Mouse (Mus musculus): Measurements from ENCODE around the gene Psmb3.

Gene Psmb3

DNA sequence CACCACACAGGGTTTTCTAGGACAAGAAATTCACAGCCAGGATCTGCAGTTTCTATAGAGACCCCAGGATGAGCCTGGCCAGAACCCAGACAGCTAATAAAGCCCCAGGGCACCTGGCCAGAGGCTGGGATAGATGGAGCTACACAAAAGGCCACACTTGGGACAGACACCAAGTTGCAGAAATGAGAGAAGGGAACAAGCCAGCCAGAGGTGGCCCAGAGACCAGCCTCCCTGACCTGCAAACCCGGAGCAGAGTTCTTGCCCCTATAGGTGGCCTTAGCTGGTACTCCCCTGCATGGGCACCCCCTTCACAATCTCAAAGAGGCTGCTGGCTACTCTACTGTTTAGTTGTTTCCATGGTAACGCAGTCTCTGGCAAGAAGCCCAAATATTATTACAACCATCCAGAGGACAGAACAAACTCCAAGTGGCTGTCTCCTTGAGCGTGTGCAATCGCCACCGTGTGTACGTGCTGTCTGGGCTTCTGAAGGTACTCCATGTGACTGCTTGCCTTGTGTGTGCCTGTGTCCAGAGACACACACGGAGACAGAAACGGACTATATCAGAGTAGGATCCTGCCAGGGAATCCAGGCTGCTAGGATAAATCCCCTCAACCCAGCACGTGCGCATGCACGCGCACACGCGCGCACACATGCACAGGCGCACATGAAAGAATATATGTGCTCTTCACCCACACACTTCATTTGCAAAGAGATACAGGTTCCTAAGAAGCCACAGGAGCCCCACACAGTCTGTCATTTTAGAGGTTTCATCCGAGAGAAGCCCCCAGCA lies 8.1 kb upstream of the Psmb3 start:
- in situ Hi-C loops (cut with MboI; ENCODE audit: unreplicated experiment in 2 of 2) = loop anchor here (5.0 to 10.0 kb wide), 4 partner anchors 37 to 220 kb away; no protein-coding TSS in a partner anchor

DNA sequence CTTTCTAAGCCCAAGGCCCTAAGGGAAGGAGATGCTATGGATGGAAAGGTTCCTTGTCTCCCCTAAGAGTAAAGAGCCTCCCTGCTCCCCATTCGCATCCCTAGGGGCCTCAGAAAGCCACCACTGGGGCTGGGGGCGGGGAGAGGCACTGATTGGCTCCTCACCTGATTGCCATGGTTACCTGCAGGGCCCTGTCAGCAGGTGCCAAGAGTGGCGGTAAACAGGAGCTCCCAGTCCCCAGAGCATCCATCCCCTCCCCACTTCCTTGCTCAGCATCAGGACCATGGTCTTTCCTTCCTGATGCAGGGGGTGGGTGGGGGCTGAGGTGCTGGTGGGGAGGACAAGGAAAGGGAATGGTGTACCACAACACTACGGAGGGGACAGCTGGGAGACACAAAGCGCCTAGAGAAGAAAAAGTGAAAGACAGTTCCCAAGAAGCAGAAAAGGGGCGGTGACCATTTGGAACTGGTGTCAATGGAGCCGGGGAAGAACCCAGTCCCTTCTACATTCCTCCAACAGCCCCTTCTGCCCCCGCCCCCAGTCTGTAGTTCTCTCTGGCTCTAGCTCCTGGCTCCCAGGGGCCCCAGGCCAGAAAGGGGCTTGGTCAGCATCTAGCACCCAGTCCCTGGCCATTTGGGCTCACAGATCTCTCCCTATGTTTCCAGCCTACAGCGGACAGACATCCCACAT lies 7.3 kb upstream of the Psmb3 start:
- in situ Hi-C loops (cut with MboI; ENCODE audit: unreplicated experiment in 2 of 2) = loop anchor here (5.0 to 10.0 kb wide), 3 partner anchors 36 to 221 kb away; no protein-coding TSS in a partner anchor

DNA sequence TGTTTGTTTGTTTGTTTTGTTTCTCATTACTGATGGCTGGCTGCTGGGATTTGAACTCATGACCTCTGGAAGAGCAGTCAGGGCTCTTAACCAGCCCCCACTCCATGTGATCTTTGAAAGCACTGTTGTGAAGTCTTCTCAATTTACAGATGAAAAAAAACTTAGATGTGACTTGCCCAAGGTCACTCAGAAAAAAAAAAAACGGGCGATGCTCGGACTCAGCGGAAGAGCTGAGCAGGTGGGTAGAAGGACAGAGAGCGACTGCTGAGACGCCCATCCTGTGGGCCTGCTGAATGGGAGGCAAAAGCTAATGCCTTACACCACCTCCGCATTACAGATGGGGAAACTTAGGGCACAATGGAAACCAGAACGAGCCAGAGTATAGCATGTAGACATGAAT lies 6.5 kb upstream of the Psmb3 start:
- in situ Hi-C loops (cut with MboI; ENCODE audit: unreplicated experiment in 2 of 2) = loop anchor here (5.0 to 10.0 kb wide), 3 partner anchors 36 to 222 kb away; no protein-coding TSS in a partner anchor

DNA sequence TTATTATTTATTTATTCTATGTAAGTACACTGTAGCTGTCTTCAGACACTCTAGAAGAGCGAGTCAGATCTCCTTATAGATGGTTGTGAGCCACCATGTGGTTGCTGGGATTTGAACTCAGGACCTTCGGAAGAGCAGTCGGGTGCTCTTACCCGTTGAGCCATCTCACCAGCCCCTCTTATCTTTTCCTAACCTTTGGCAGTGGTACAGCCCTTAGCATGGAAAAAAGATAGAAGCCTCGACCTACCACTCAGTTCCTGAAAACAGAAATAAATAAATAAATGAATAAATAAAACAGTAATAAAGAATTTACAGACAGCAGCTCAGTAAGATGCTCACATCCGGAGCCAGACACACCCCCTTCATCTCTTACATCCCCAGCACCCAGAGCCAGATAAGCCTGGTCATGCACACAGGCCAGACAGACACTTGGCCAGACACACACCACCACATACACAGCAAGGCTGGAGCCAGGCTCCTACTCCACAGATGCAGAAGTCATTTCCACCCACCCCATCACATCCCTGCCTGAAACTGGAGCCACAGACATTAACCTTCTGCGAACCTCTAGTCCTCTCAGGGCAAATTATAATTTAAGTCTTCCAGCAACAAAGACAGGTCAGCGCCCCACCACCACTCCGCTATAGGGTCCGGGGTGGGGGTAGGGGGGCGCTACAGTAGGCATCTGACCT lies 5.9 kb upstream of the Psmb3 start:
- in situ Hi-C loops (cut with MboI; ENCODE audit: unreplicated experiment in 2 of 2) = loop anchor here (5.0 to 10.0 kb wide), 3 partner anchors 35 to 223 kb away; no protein-coding TSS in a partner anchor

DNA sequence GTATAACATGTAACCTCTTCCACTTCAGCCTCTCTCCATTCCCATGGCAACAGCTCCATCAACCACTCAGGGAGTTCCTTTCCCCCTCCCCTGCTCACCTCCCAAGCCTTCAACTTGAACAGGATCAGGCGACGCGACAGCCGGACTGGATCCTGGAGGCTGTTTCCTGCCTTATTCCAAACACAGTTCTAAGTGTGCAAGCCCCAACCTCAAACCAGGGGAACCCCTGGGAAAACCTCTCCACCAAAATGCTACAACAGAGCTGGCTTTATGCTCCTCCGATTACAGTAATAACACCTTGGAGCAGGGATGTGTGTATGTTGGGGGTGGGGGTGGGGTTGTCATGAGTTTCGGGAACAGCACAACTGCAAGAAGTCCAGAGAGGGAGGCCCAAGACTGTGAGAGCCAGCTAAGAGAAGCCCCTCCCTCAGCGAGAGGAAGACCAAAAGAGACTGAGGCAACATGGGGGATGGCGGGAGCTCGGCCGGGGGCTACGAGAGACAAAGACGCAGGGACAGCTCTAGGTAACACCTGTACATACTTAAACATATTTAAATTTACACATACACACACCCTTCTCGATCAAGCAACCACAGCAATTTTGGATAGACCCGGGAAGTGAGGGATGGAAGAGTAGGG lies 5.2 kb upstream of the Psmb3 start:
- in situ Hi-C loops (cut with MboI; ENCODE audit: unreplicated experiment in 2 of 2) = loop anchor here (5.0 to 10.0 kb wide), 3 partner anchors 34 to 223 kb away; no protein-coding TSS in a partner anchor

DNA sequence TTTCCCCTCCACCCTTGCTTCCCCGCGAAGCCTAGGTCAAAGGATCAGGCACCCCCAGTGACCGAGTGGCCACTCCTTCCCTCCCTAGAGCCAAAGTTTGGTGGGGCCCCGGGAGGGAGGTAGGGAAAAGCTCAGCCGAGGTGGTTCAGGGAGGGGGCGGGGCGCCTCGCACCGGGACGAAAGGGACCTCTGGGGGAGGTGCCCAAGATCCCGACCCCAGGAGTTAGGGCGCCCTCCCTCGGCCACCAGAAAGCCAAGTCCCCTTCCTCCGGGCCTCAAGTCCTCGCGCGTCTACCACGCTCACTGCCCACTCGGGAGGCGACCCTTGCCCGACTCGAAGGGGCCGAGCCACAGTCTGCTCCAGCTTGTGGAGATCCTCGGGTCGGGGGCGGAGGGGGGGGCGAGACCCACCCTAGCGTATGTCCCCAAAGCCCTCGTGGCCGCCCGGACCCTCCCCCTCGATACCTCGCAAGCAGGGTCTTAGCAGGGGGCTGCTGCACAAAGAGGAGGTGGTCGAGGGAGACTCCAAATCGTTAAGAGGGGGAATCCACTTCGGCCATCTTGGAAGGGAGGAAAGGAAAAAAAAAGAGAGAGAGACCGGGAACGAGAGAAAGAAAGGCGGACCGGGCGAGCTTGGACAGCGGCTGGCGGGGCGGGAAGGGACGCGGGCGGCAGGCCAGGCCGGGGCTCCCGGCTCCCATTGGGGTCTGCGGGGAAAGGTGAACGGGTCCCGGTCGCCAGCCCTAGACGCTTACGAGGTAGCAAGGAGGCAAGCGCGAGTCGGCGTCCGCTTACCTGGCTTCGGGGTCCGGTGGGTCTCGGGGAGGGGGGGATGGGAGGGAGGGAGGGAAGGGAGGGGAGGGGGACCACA lies 4.2 kb upstream of the Psmb3 start:
- in situ Hi-C loops (cut with MboI; ENCODE audit: unreplicated experiment in 2 of 2) = loop anchor here (5.0 to 10.0 kb wide), 3 partner anchors 33 to 224 kb away; no protein-coding TSS in a partner anchor

DNA sequence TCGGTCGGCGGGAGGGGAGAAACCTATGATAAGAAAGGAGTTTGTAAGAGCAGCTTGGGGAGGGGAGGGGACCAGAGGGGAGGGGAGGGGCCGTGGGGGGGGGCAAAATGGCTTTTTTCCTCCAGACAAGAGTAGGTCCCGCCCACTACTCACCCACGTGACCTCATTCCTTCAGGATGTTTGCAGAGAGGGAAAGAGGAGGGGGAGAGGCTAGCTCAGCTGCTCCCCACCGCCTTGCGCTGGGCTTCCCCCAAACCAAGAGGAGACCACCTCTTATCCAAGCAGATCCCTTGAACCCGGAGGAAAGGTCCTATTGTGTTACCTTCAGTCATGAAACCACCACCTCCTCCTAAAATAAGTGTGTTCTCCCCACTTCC lies 3.6 kb upstream of the Psmb3 start:
- in situ Hi-C loops (cut with MboI; ENCODE audit: unreplicated experiment in 2 of 2) = loop anchor here (5.0 to 25.0 kb wide), 5 partner anchors 33 to 1637 kb away; partner anchors contain the start of genes Lasp1 (in 1 of the 2) and Ube2z (in 1 of the 2)

DNA sequence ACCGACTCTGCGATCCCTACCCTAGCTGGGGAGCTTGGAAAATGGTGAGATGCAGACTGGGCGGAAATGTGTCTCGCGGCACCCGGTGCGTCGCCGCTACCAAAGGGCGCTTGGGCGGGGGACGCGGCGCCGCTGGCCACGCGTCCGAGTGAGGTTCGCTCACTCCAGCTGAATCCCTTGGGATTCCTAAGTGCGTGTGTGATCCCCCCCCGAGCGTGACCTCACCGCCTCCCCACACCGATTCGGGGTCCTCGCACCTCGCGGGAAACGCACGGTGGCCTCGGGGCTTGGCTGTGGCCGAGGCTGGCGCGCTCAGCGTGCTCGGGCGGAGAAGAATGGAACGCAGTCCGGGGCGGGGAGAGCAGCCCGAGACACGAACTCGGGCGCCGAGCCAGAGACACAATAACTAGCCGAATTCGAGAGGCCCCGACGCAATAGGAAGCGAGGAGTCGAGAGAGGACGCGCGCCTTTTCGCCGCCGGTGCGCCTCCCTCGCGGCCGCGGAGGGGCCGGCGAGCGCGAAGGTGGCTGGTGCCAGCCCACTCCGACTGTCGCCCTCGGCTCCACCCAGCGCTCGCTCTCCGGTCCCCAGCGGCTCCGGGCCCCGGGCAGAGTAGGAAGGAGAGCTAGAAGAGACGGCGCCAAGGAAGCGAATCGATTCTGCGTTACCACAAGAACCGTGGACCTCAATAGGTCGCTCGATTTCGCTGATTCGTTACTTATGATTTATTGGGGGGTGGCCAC lies 3.0 kb upstream of the Psmb3 start, which contains the start of gene Pcgf2:
TSS of gene Pcgf2 (minus strand) at position 495 of the 743 bp plus-strand sequence.
- in situ Hi-C loops (cut with MboI; ENCODE audit: unreplicated experiment in 2 of 2) = loop anchor here in 1 of 2 experiments (5.0 to 25.0 kb wide), 2 partner anchors 97 to 1638 kb away; partner anchors contain the start of genes Lasp1 and Ube2z

DNA sequence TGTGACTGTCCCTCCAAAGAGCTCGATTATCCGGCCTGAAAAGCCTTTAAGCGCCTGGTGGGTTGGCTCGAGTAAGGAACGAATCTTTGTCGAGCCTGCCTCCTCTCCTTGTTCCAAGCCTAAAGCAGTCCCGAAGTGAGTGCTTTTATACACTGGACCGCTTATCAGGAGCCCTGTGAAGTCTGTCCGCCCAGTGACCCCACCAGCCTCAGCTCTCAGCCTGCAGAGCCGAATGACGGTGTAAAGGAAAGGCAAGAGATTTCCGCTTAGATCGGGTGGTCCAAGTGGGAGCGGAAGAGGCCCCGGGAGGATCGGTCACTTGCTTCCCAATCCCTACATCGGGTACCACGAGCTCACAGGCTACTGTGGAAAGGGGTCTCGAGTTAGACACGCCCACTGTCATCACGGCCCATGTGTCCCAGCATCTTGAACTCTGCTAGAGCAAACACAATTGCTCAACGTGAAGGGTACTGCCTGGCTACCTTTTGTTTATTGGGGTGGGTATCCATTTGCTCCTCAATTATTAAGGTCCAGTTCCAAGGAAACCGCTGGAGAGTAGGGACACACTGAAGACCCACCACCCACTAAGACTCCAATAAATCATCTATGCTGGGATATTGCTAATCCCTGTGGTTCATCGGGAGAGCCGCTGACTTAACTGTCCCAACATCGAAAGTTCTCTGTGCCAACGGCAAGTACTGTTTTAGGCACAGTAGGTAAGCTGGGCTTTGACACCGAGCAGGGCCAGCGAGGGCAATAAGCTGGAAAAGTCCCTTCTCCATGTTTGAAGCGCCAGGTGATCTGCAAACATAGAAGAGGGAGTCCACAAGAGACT lies 2.2 kb upstream of the Psmb3 start:
- in situ Hi-C loops (cut with MboI; ENCODE audit: unreplicated experiment in 2 of 2) = loop anchor here in 1 of 2 experiments (5.0 to 25.0 kb wide), 2 partner anchors 96 to 1639 kb away; partner anchors contain the start of genes Lasp1 and Ube2z

DNA sequence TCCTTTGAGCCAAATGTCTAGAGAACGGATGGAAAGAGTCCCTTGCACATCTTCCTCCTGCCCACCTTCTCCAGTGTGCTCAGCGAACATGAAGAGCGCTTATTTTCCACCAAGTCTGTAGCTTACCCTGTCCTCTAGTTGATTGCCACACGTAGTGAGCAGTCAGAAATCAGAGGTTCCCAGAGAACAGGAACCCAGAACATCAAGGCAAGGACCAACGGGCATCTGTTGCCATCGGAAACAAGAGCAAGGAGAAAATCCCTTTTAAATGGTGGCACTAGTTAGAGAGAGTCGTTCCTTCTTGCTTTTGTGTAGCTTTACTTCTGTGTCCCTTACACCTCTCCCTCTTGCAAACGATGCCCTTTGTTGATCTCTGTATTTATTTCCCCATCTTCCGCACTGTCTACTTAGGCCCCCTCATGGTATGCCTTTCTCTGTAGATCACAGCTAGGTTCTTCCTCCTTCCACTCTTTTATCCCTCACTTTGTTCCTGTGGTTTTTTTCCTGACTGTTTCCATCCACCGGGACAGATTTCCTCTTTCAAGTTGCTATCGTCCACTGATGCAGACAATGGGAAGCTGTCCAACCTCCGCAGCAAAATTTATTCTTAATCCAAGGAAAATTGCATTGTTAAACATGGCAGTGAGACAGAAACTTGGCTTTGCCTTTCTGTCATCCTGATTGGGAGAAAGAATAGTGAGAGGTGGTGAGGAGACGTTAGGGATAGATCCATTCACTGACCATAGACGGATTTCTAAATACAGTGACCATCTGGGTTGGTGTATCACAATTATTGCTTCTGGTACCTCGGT lies 1.4 kb upstream of the Psmb3 start:
- in situ Hi-C loops (cut with MboI; ENCODE audit: unreplicated experiment in 2 of 2) = loop anchor here in 1 of 2 experiments (5.0 to 25.0 kb wide), 2 partner anchors 96 to 1639 kb away; partner anchors contain the start of genes Lasp1 and Ube2z

DNA sequence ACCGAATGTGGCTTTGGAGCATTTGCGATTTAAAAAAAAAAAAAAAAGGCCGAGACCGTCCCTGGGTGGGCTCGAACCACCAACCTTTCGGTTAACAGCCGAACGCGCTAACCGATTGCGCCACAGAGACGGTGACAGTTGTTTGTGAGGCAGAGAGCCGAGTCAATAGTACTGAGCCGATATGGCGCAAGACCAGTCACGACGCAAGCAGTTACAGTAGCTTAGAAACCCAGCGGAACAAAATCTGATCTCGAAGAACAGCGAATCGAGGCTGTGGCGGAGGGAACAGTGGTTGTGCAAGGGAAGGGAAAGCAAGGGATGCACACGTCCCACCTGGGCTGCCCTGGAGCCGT lies 830 bp upstream of the Psmb3 start:
- in situ Hi-C loops (cut with MboI; ENCODE audit: unreplicated experiment in 2 of 2) = loop anchor here in 1 of 2 experiments (5.0 to 25.0 kb wide), 2 partner anchors 95 to 1640 kb away; partner anchors contain the start of genes Lasp1 and Ube2z

DNA sequence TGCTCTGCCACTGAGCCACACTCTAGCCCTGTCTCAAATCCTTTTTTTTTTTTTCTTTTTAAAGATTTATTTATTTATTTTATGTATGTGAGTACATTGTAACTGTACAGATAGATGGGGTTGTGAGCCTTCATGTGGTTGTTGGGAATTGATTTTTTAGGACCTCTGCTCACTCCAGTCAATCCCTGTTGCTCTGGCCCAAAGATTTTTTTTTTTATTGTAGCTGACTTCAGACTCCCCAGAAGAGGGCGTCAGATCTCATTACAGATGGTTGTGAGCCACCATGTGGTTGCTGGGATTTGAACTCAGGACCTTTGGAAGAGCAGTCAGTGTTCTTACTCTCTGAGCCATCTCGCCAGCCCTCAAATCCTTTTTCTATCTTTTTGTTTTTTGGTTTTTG lies 6.9 kb downstream of the Psmb3 start:
- in situ Hi-C loops (cut with MboI; ENCODE audit: unreplicated experiment in 2 of 2) = loop anchor here in 1 of 2 experiments (25.0 kb wide), 1 partner anchor 1648 kb away; the partner anchor contains the start of gene Ube2z

DNA sequence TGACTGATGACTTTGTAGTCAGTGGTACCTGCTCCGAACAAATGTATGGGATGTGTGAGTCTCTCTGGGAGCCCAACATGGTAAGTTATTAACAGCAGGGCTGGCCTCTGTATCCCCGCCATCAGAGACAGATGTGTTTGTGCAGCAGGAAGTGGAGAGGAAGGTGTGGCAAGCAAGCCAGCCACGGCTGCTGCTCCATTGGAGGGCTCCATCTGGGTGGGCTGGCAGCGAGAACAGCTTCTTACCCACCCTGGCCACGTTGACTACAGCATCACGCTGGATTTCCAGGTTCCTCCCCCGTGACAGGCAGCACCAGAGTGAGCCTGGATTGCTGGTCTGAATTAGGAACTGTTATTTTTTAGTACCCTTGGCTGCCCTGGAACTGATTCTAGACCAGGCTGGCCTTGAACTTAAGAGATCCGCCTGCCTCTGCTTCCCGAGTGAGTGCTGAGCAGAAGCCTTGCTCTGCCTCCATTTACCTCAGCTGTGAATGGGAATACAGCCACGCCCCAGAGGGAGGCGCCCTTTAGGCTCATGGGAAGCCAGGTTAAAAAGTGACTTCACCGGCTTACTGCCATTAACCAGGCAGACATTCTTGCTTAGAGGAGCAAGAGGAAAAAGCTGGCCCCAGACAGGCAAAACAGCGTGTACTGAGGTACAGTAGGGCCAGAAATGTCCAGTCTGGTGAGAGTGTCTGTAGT lies 8.2 kb downstream of the Psmb3 start:
- in situ Hi-C loops (cut with MboI; ENCODE audit: unreplicated experiment in 2 of 2) = loop anchor here in 1 of 2 experiments (25.0 kb wide), 1 partner anchor 1649 kb away; the partner anchor contains the start of gene Ube2z

DNA sequence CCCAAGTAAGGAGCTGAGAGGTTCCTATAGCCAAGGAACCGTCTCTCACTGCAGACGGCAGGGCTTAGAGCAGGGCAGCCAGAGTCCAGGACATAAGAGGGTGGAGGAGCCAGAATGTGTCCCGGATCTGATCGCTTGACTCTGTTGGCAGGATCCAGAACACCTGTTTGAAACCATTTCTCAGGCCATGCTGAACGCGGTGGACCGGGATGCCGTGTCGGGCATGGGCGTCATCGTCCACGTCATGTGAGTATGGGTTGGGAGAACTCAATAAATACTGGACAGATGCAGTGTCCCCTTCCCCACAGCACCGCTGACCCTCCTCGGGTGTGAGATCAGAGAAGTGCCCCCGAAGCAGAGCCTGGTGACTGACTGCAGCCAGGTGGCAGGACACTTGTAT lies 9.1 kb downstream of the Psmb3 start:
- in situ Hi-C loops (cut with MboI; ENCODE audit: unreplicated experiment in 2 of 2) = loop anchor here in 1 of 2 experiments (25.0 kb wide), 1 partner anchor 1650 kb away; the partner anchor contains the start of gene Ube2z

DNA sequence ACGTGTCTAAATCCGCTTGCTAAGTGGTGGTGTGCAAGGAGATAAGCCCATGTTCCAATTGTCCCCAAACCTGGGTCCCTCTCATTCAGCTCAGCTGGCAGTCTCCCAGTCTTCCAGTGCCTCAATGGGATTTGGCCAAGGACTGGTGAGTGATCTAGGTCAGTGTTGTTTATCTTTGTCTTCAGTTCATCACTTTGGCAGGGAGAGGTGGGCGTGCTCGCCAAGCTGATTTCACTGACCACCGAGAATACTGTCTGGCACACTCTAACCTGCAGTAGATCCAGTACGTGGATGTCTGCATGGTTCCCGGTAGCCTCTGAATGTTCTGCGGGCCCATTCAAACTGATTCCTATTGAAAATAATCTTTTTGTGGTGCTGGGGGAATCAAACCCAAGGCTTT lies 10.7 kb downstream of the Psmb3 start:
- in situ Hi-C loops (cut with MboI; ENCODE audit: unreplicated experiment in 2 of 2) = loop anchor here in 1 of 2 experiments (25.0 kb wide), 1 partner anchor 1652 kb away; the partner anchor contains the start of gene Ube2z
